Mouse (Mus musculus) kidney, adult 2 months (tissue): ENCODE data around the gene Carns1. TPM values are rescaled to one million over a fixed set of nuclear protein-coding genes. Genes with fewer than 3 reads are reported as not detected.
A peak's percentile ranks its signal among the peaks of the same experiment; 100 is the strongest.

Source experiments
- DNase-seq: peaks from one replicate; pipeline ENCODE4 v3.0.0; 2021
- H3K27ac ChIP-seq: fragments of 200-500 bp; 2 replicates; pipeline ENCODE4 v1.5.1; 2012; ENCODE audit warnings: low read depth, low read length, control low read depth, inconsistent platforms; ENCODE audit not compliant: insufficient read depth
- H3K27me3 ChIP-seq: fragments of 200-500 bp; replicated peaks from 2 replicates; pipeline ENCODE4 v1.6.1; 2012; ENCODE audit warnings: mild to moderate bottlenecking, moderate library complexity, low read length, inconsistent platforms; ENCODE audit not compliant: control insufficient read depth, insufficient read depth
- H3K36me3 ChIP-seq: fragments of 200-500 bp; 2 replicates; pipeline ENCODE4 v1.6.1; 2012; ENCODE audit warnings: mild to moderate bottlenecking, moderate library complexity, low read length, inconsistent platforms; ENCODE audit not compliant: control insufficient read depth, insufficient read depth
- H3K4me1 ChIP-seq: fragments of 200-500 bp; 2 replicates; pipeline ENCODE4 v1.6.1; 2011; ENCODE audit warnings: low read length; ENCODE audit not compliant: control insufficient read depth, insufficient read depth
- H3K4me3 ChIP-seq: fragments of 200-500 bp; 2 replicates; pipeline ENCODE4 v1.5.1; 2011; ENCODE audit warnings: mild to moderate bottlenecking, low read depth, low read length, control low read depth; ENCODE audit not compliant: insufficient read depth
- CTCF ChIP-seq: fragments of 200-500 bp; conservative IDR thresholded peaks from 2 replicates; pipeline ENCODE4 v1.5.1; 2011; ENCODE audit warnings: low read depth, mild to moderate bottlenecking, control low read depth, low read length, moderate library complexity, mixed read lengths; ENCODE audit not compliant: insufficient read depth, insufficient read length
- POLR2A ChIP-seq: fragments of 200-500 bp; IDR thresholded peaks from one replicate; pipeline ENCODE4 v1.6.1; 2011; ENCODE audit warnings: low read depth, low read length, control low read depth
- whole genome bisulfite sequencing: fragments of 180-500 bp; shearing (Covaris S2); methylation state at CpG from one replicate; pipeline ENCODE4 v1.1.7; 2018; 5-methylcytosine and 5-hydroxymethylcytosine counted together
- polyA plus RNA-seq: library from polyadenylated mRNA; depleted of rRNA; stranded (reverse); fragments of >200 nt; gene quantifications from 2 replicates; pipeline ENCODE4 v1.2.3, GENCODE M21; 2012

Carns1 gene
- polyA plus RNA-seq, 1 experiment, result 3.8 TPM

DNA sequence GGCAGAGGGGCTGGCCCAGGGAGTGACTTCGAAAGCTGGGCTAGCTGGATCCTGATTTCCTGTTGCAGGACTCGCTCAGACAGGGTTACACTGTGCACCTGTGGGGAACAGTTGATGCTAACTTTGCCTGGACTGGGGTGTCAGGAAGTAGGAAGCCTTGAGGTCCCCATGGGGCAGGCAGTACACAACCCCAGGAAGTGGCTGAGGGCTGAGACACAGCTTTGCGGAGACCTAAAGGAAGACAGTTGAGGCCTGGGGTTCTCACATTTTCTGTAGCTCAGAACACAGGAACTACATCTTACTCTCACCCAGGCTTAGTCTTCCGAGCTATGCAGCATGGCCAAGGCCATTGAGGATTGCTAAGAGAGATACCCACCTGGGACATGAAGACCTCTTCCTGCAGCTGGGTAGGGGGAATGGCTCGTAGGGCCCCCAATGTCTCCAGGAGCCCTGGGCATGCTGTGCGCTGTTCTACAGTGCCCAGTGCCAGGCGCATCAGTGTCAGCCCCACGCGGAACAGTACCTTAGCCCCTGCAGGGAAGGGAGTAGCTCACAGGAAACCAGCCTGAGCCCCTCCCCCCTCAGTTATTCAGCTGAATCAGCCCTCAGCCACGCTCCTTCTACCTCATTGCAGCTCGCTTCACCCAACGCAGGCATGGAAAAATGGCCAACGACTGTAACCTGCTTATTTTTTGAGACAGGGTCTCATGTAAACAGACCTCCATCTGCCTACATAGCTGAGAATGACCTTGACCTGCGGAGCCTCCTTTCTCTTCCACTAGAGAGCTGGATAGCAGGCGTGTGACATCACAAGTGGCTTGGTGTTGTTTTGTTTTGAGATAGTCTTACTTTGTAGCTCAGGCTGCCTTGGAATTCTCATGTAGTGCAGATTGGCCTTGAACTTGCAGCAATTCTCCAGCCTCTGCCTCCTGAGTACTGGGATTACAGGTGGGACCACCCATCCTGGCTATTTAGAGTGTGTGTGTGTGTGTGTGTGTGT lies 10.0 kb upstream of the Carns1 start:
- Histone ChIP-seq H3K27ac (no peak overlapping the region), H3K27me3 (no peaks in the 10 kb centered on the region), H3K36me3 (no peaks in the 10 kb centered on the region), H3K4me1 (no peaks in the 10 kb centered on the region), H3K4me3 (no peak overlapping the region)
- no peak for DNase-seq
- no peak for TF ChIP-seq POLR2A
- TF ChIP-seq CTCF, result no peak
- WGBS, result 56% methylated on average over 15 of the region's 15 CpGs

GRCm38 (mm10) chr19:4183689-4184088 lies 8.4 kb upstream of the Carns1 start:
- H3K4me1 ChIP-seq, result no peaks in the 10 kb centered on the region
- no peaks in the 10 kb centered on the region for H3K36me3 ChIP-seq
- no peak overlapping the region for H3K27ac ChIP-seq
- no peak for TF ChIP-seq POLR2A
- no peaks in the 10 kb centered on the region for H3K27me3 ChIP-seq
- no peak overlapping the region for H3K4me3 ChIP-seq
- WGBS, result 88% methylated on average over 2 of the region's 2 CpGs
- no peak for DNase-seq

- Histone ChIP-seq H3K4me1 (no peaks in the 10 kb centered on the region), H3K27me3 (no peaks in the 10 kb centered on the region), H3K4me3 (no peak overlapping the region), H3K36me3 (no peaks in the 10 kb centered on the region), H3K27ac (no peak overlapping the region)
- no peak for TF ChIP-seq POLR2A
- no peak for TF ChIP-seq CTCF
- 49% methylated on average over 3 of the region's 3 CpGs for WGBS
- DNase-seq, result peak; percentile 41
These were observed 6.6 kb upstream of the Carns1 start for GRCm38 (mm10) chr19:4181892-4182291.

GRCm38 (mm10) chr19:4180411-4180810 lies 5.1 kb upstream of the Carns1 start:
- no peaks in the 10 kb centered on the region for H3K36me3 ChIP-seq
- no peak for TF ChIP-seq POLR2A
- no peak for TF ChIP-seq CTCF
- no peaks in the 10 kb centered on the region for H3K27me3 ChIP-seq
- no peak for DNase-seq
- no peak overlapping the region for H3K27ac ChIP-seq
- no peaks in the 10 kb centered on the region for H3K4me1 ChIP-seq
- H3K4me3 ChIP-seq, result no peak overlapping the region
- 92% methylated on average over 7 of the region's 7 CpGs for WGBS

- no peak overlapping the region for H3K4me3 ChIP-seq
- whole genome bisulfite sequencing, result 79% methylated on average over 11 of the region's 11 CpGs
- no peak for DNase-seq
- H3K36me3 ChIP-seq, result no peaks in the 10 kb centered on the region
- H3K27ac ChIP-seq, result no peak overlapping the region
- H3K4me1 ChIP-seq, result peaks cover 5% of the 10 kb centered on the region; the same call in 1 of the 2 replicates
- TF ChIP-seq POLR2A (no peak), CTCF (0 out of 2 replicates have a peak, but pooled peaks have one; percentile 10)
- no peaks in the 10 kb centered on the region for H3K27me3 ChIP-seq
These were observed 2.4 kb downstream of the Carns1 start for GRCm38 (mm10) chr19:4172925-4173324.

- Histone ChIP-seq H3K27ac (peak overlapping the region; percentile 48), H3K4me3 (no peak overlapping the region), H3K36me3 (no peaks in the 10 kb centered on the region), H3K27me3 (no peaks in the 10 kb centered on the region), H3K4me1 (peaks cover 5% of the 10 kb centered on the region; the same call in 1 of the 2 replicates)
- 53% methylated on average over 13 of the region's 13 CpGs for WGBS
- no peak for DNase-seq
- TF ChIP-seq POLR2A, result no peak
- TF ChIP-seq CTCF, result no peak
These were observed 3.6 kb downstream of the Carns1 start for GRCm38 (mm10) chr19:4171393-4172290.
